In genomic region chr5:107949607-107950006, GRCm38 (mm10) we compare ENCODE assay signal across 20 mouse cellular contexts. TPM values are rescaled to one million over a fixed set of nuclear protein-coding genes. Genes with fewer than 3 reads are reported as not detected.
DNase-seq lines count a peak whose midpoint lies in the region; ATAC-seq and TF ChIP-seq lines count a peak whose summit lies in the region.
"Had no signal": no experiment of that assay in that cellular context is flagged by ENCODE, and none has a peak within 500 bp of the region (broad histone marks: within the 10 kb centered on the region; RNA-seq: fewer than 3 reads in every experiment).

No protein-coding gene starts in this region.

- TF ChIP-seq CTCF in liver, adult 2 months (IDR thresholded peaks at IDR 0.05; ENCODE audit: low read depth, low read length) = no peak
- no peak for TF ChIP-seq CTCF in midbrain, postnatal 0 days (IDR thresholded peaks at IDR 0.05)

- ATAC-seq in liver, embryonic 15.5 days (ENCODE audit: insufficient read depth) = no peak
- peak; percentile 94 for ATAC-seq in monocyte, adult 5-6 weeks (replicated peaks; ENCODE audit: insufficient number of reproducible peaks, low FRiP score, low TSS enrichment, poor library complexity, severe bottlenecking)
- ATAC-seq in midbrain, postnatal 0 days (ENCODE audit: low FRiP score) = no peak
- ATAC-seq: hindbrain, postnatal 0 days; intestine, postnatal 0 days had no signal

- no peak overlapping the region for H3K4me2 ChIP-seq in liver, embryonic 15.5 days
- no peak overlapping the region for H3K4me2 ChIP-seq in midbrain, postnatal 0 days (ENCODE audit: low read depth, low read length, poor library complexity, severe bottlenecking)
- H3K4me2 ChIP-seq: forebrain, embryonic 12.5 days; limb, embryonic 13.5 days; midbrain, embryonic 11.5 days had no signal

- no peak overlapping the region for H3K27ac ChIP-seq in liver, adult 2 months (replicated peaks; ENCODE audit: insufficient read depth, low read depth, low read length)
- peak overlapping the region; percentile 34; the same call in 1 of the 2 replicates for H3K27ac ChIP-seq in brown adipose tissue, adult 24 weeks (replicated peaks; ENCODE audit: low read depth, low read length)
- 0 out of 2 replicates have a peak overlapping the region, but pooled peaks have one; percentile 15 for H3K27ac ChIP-seq in liver, embryonic 15.5 days (replicated peaks)
- H3K27ac ChIP-seq in midbrain, postnatal 0 days (ENCODE audit: low read depth, low read length) = no peak overlapping the region
- H3K27ac ChIP-seq: forebrain, embryonic 12.5 days; heart, adult 2 months; hindbrain, embryonic 10.5 days; hindbrain, postnatal 0 days; limb, embryonic 13.5 days; stomach, postnatal 0 days had no signal

- H3K4me1 ChIP-seq in liver, adult 2 months (ENCODE audit: control insufficient read depth, insufficient read depth, low read length) = peaks cover 10% of the 10 kb centered on the region
- H3K4me1 ChIP-seq in brown adipose tissue, adult 24 weeks (ENCODE audit: control insufficient read depth, insufficient read depth, insufficient read length, low read length) = peaks cover 13% of the 10 kb centered on the region
- peaks cover 15% of the 10 kb centered on the region for H3K4me1 ChIP-seq in liver, embryonic 15.5 days (replicated peaks)
- H3K4me1 ChIP-seq in midbrain, postnatal 0 days (ENCODE audit: insufficient read depth, low read length) = no peaks in the 10 kb centered on the region
- H3K4me1 ChIP-seq: forebrain, embryonic 12.5 days; hindbrain, embryonic 10.5 days had no signal

- H3K4me3 ChIP-seq in liver, adult 2 months (ENCODE audit: insufficient read depth, low read depth, low read length) = no peak overlapping the region
- H3K4me3 ChIP-seq in brown adipose tissue, adult 24 weeks (ENCODE audit: insufficient read depth, low read depth, low read length) = no peak overlapping the region
- no peak overlapping the region for H3K4me3 ChIP-seq in liver, embryonic 15.5 days (replicated peaks)
- no peak overlapping the region for H3K4me3 ChIP-seq in midbrain, postnatal 0 days (ENCODE audit: low read depth, low read length)
- H3K4me3 ChIP-seq: forebrain, embryonic 12.5 days; heart, adult 2 months; hindbrain, embryonic 10.5 days; limb, embryonic 13.5 days had no signal

- peaks cover 3% of the 10 kb centered on the region; the same call in 1 of the 2 replicates for H3K79me2 ChIP-seq in liver, adult 2 months (ENCODE audit: control insufficient read depth, insufficient read depth, low read length)

- no peaks in the 10 kb centered on the region for H3K36me3 ChIP-seq in liver, adult 2 months (ENCODE audit: control insufficient read depth, insufficient read depth, low read length)
- no peaks in the 10 kb centered on the region for H3K36me3 ChIP-seq in liver, embryonic 15.5 days (replicated peaks)
- no peaks in the 10 kb centered on the region for H3K36me3 ChIP-seq in midbrain, postnatal 0 days (ENCODE audit: insufficient read depth, low read length)
- H3K36me3 ChIP-seq: forebrain, embryonic 12.5 days; hindbrain, embryonic 10.5 days; limb, embryonic 13.5 days had no signal

- H3K9me3 ChIP-seq in liver, embryonic 15.5 days (replicated peaks) = no peaks in the 10 kb centered on the region
- H3K9me3 ChIP-seq in midbrain, postnatal 0 days (ENCODE audit: low read length) = no peaks in the 10 kb centered on the region
- H3K9me3 ChIP-seq: forebrain, embryonic 12.5 days; hindbrain, embryonic 10.5 days; limb, embryonic 13.5 days had no signal

- no peaks in the 10 kb centered on the region for H3K27me3 ChIP-seq in liver, adult 2 months (ENCODE audit: control insufficient read depth, insufficient read depth, low read length)
- H3K27me3 ChIP-seq in liver, embryonic 15.5 days = no peaks in the 10 kb centered on the region
- no peaks in the 10 kb centered on the region for H3K27me3 ChIP-seq in midbrain, postnatal 0 days (ENCODE audit: insufficient read depth, low read length)
- H3K27me3 ChIP-seq: CH12.LX; forebrain, embryonic 12.5 days; limb, embryonic 13.5 days had no signal

- DNase-seq in liver, adult 2 months (ENCODE audit: extremely low read depth, low read depth, low spot score) = peak; percentile 49
- no peak for DNase-seq in liver
- DNase-seq in midbrain, postnatal 0 days (ENCODE audit: low spot score) = no peak
- DNase-seq in adrenal gland, postnatal 10 days = no peak
- DNase-seq in testis, postnatal 10 days (ENCODE audit: low spot score) = no peak
- DNase-seq: cerebellum, adult 11 months; heart, adult 2 months; right cerebral cortex, postnatal 25 days; thymus, postnatal 14 days had no signal

- H3K9ac ChIP-seq in liver, adult 2 months (ENCODE audit: low read depth, low read length) = no peak overlapping the region
- H3K9ac ChIP-seq in liver, embryonic 15.5 days = no peak overlapping the region
- H3K9ac ChIP-seq in midbrain, postnatal 0 days (replicated peaks; ENCODE audit: low read length, poor library complexity, severe bottlenecking) = no peak overlapping the region
- H3K9ac ChIP-seq: forebrain, embryonic 12.5 days; limb, embryonic 13.5 days had no signal

- 85% methylated on average over 3 of the region's 3 CpGs for WGBS in liver, adult 2 months
- 51% methylated on average over 3 of the region's 3 CpGs for WGBS in liver, embryonic 15.5 days (ENCODE audit: insufficient replicate concordance)
- 92% methylated on average over 3 of the region's 3 CpGs for WGBS in midbrain, postnatal 0 days

- no peak for TF ChIP-seq POLR2A in liver, adult 2 months (IDR thresholded peaks at IDR 0.05; ENCODE audit: extremely low read depth, insufficient read depth, low read length)

RNA-seq across cellular contexts. Expression of gene Fam69a, which starts 37.3 kb away (rescaled TPM):
- 3.9 and 5.3 TPM in 2 replicates for total RNA-seq in liver, adult 2 months (2014; rRNA removed)
- polyA plus RNA-seq in liver, adult 2 months (2012; rRNA removed) = 0.97 and 1.4 TPM in 2 replicates
- polyA plus RNA-seq in brown adipose tissue, adult 24 weeks (2012; ENCODE audit: insufficient read depth, insufficient read length, missing spikeins) = 22.9 and 25.1 TPM in 2 replicates
- 7.8 and 8.9 TPM in 2 replicates for polyA plus RNA-seq in liver, embryonic 15.5 days (2015; fragmentation: Nextera tagmentation; extraction: Ambion mirVana)
- total RNA-seq in monocyte, adult 5-6 weeks (2017) = 33.7 to 53.5 TPM (median 47.2 TPM) in 3 replicates
- total RNA-seq in midbrain, postnatal 0 days (2014; rRNA removed) = 16.2 and 24.6 TPM in 2 replicates
- 77.4 and 79.7 TPM in 2 replicates for polyA plus RNA-seq in midbrain, postnatal 0 days (2015; fragmentation: Nextera tagmentation; extraction: Ambion mirVana)
- total RNA-seq in adrenal gland, postnatal 10 days (2021) = 10 to 100 TPM; 18.0 to 18.5 TPM

RNA-seq across cellular contexts. Expression of gene Rpl5, which starts 49.3 kb away (rescaled TPM):
- 103 and 148 TPM in 2 replicates for total RNA-seq in liver, adult 2 months (2014; rRNA removed)
- 5.9 and 12.7 TPM in 2 replicates for polyA plus RNA-seq in liver, adult 2 months (2012; rRNA removed)
- polyA plus RNA-seq in brown adipose tissue, adult 24 weeks (2012; ENCODE audit: insufficient read depth, insufficient read length, missing spikeins) = 16.1 and 18.4 TPM in 2 replicates
- polyA plus RNA-seq in liver, embryonic 15.5 days (2015; fragmentation: Nextera tagmentation; extraction: Ambion mirVana) = 26.1 and 26.7 TPM in 2 replicates
- 256 to 830 TPM (median 616 TPM) in 3 replicates for total RNA-seq in monocyte, adult 5-6 weeks (2017)
- total RNA-seq in midbrain, postnatal 0 days (2014; rRNA removed) = 128 and 189 TPM in 2 replicates
- 62.2 and 63.1 TPM in 2 replicates for polyA plus RNA-seq in midbrain, postnatal 0 days (2015; fragmentation: Nextera tagmentation; extraction: Ambion mirVana)
- 10 to 100 TPM; 69.0 to 79.1 TPM for total RNA-seq in adrenal gland, postnatal 10 days (2021)

Comparison
In these comparisons a context has a peak if more than half of its experiments do, and no peak if none do; other contexts are left out.
1. H3K27ac ChIP-seq: peak in brown adipose tissue, adult 24 weeks (single experiment) and liver, embryonic 15.5 days (single experiment); none in liver, adult 2 months (single experiment) and midbrain, postnatal 0 days (single experiment).